Mouse (Mus musculus) CH12.LX (cell line): Measurements from ENCODE around the gene Sept1. TPM values are rescaled to one million over a fixed set of nuclear protein-coding genes. Genes with fewer than 3 reads are reported as not detected.

Experiments used
- DNase-seq: peaks from one replicate; pipeline ENCODE4 v3.0.0-alpha.2; 2013; ENCODE audit errors: extremely low read depth
- H3K27ac ChIP-seq: 2 replicates; pipeline ENCODE4 v1.5.1; 2012; ENCODE audit warnings: low read depth, mild to moderate bottlenecking, control low read depth, moderate library complexity; ENCODE audit not compliant: insufficient read depth
- H3K27me3 ChIP-seq: replicated peaks from 2 replicates; pipeline ENCODE3; 2012; ENCODE audit warnings: inconsistent platforms
- H3K36me3 ChIP-seq, 2 experiments: replicated peaks in 1 of 2; 2 replicates each; pipeline versions ENCODE3 to v1.6.1; 2012; ENCODE audit warnings: inconsistent platforms in 1 of 2, low read length in 1 of 2, mild to moderate bottlenecking in 1 of 2, mixed read lengths in 1 of 2, moderate library complexity in 1 of 2; ENCODE audit not compliant: control insufficient read depth in 1 of 2, insufficient read depth in 1 of 2
- H3K4me1 ChIP-seq, 2 experiments: 2 replicates each; pipeline ENCODE4 v1.6.1; 2012; ENCODE audit warnings: inconsistent platforms in 1 of 2, moderate library complexity in 1 of 2; ENCODE audit not compliant: insufficient read depth in 2 of 2, control insufficient read depth in 1 of 2
- H3K4me2 ChIP-seq: 2 replicates; pipeline ENCODE4 v1.6.1; 2012; ENCODE audit warnings: low read depth, mild to moderate bottlenecking, control low read depth; ENCODE audit not compliant: poor library complexity, insufficient read depth, severe bottlenecking
- H3K4me3 ChIP-seq, 3 experiments: fragments of 150-350 bp in 1 of 3; sonication (generic) in 1 of 3; replicated peaks in 1 of 3; 2 replicates each; pipeline versions ENCODE3 to v1.5.1; 2011 to 2012; ENCODE audit warnings: low read depth in 2 of 3, low read length in 2 of 3, mild to moderate bottlenecking in 2 of 3, moderate library complexity in 2 of 3, control low read depth in 1 of 3, improper control_type of control experiment in 1 of 3, inconsistent platforms in 1 of 3, mixed read lengths in 1 of 3; ENCODE audit not compliant: poor library complexity in 1 of 3
- H3K79me2 ChIP-seq: replicated peaks from 2 replicates; pipeline ENCODE4 v1.6.1; 2012; ENCODE audit warnings: mild to moderate bottlenecking, moderate library complexity; ENCODE audit not compliant: control insufficient read depth, poor library complexity, insufficient read depth, severe bottlenecking; ENCODE audit errors: extremely low read depth
- H3K9ac ChIP-seq: 2 replicates; pipeline ENCODE4 v1.6.1; 2012; ENCODE audit warnings: low read depth, mild to moderate bottlenecking, control low read depth, moderate library complexity; ENCODE audit not compliant: insufficient read depth
- H3K9me3 ChIP-seq: replicated peaks from 2 replicates; pipeline ENCODE3; 2012; ENCODE audit warnings: low read length, inconsistent platforms, mixed read lengths
- BHLHE40 ChIP-seq: IDR thresholded peaks from 2 replicates; pipeline ENCODE4 v1.6.1; 2011; ENCODE audit warnings: mild to moderate bottlenecking, low read depth, low read length, improper control_type of control experiment
- CHD1 ChIP-seq: IDR thresholded peaks from 2 replicates; pipeline ENCODE4 v1.6.1; 2012; ENCODE audit warnings: low read depth, low read length, improper control_type of control experiment, inconsistent platforms
- CHD2 ChIP-seq: IDR thresholded peaks from 2 replicates; pipeline ENCODE4 v1.6.1; 2011; ENCODE audit warnings: low read length, improper control_type of control experiment
- ELF1 ChIP-seq: IDR thresholded peaks from 2 replicates; pipeline ENCODE4 v1.6.1; 2014; ENCODE audit warnings: low read depth, mild to moderate bottlenecking, inconsistent platforms, low read length, improper control_type of control experiment
- ETS1 ChIP-seq: conservative IDR thresholded peaks from 2 replicates; pipeline ENCODE4 v1.6.1; 2012; ENCODE audit warnings: low read depth, mild to moderate bottlenecking, inconsistent platforms, low read length, improper control_type of control experiment, moderate library complexity
- GABPA ChIP-seq: IDR thresholded peaks from 2 replicates; pipeline ENCODE4 v1.6.1; 2012; ENCODE audit warnings: low read depth, low read length, improper control_type of control experiment, inconsistent platforms; ENCODE audit not compliant: insufficient replicate concordance
- HCFC1 ChIP-seq: IDR thresholded peaks from 2 replicates; pipeline ENCODE4 v1.6.1; 2012; ENCODE audit warnings: low read depth, mild to moderate bottlenecking, inconsistent platforms, low read length, improper control_type of control experiment
- JUN ChIP-seq: IDR thresholded peaks from 2 replicates; pipeline ENCODE4 v1.6.1; 2011; ENCODE audit warnings: low read depth, mild to moderate bottlenecking, low read length, improper control_type of control experiment, moderate library complexity; ENCODE audit not compliant: insufficient read depth
- KAT2A ChIP-seq: IDR thresholded peaks from 2 replicates; pipeline ENCODE4 v1.6.1; 2012; ENCODE audit warnings: low read length, improper control_type of control experiment, inconsistent platforms; ENCODE audit not compliant: insufficient replicate concordance
- MAFK ChIP-seq: IDR thresholded peaks from 2 replicates; pipeline ENCODE4 v1.6.1; 2011; ENCODE audit warnings: low read length, improper control_type of control experiment; ENCODE audit not compliant: insufficient replicate concordance
- MAX ChIP-seq: IDR thresholded peaks from 2 replicates; pipeline ENCODE4 v1.6.1; 2011; ENCODE audit warnings: low read length, improper control_type of control experiment
- MXI1 ChIP-seq: IDR thresholded peaks from 2 replicates; pipeline ENCODE4 v1.6.1; 2011; ENCODE audit warnings: mild to moderate bottlenecking, low read depth, low read length, improper control_type of control experiment
- MYC ChIP-seq: IDR thresholded peaks from 2 replicates; pipeline ENCODE4 v1.6.1; 2011; ENCODE audit warnings: low read depth, mild to moderate bottlenecking, improper control_type of control experiment, low read length
- NRF1 ChIP-seq: IDR thresholded peaks from 2 replicates; pipeline ENCODE4 v1.6.1; 2014; ENCODE audit warnings: low read depth, mild to moderate bottlenecking, inconsistent platforms, low read length, improper control_type of control experiment, moderate library complexity
- PAX5 ChIP-seq: IDR thresholded peaks from 2 replicates; pipeline ENCODE4 v1.6.1; 2012; ENCODE audit warnings: low read length, inconsistent platforms, mixed read lengths
- POLR2AphosphoS2 ChIP-seq: IDR thresholded peaks from 2 replicates; pipeline ENCODE4 v1.6.1; 2011; ENCODE audit warnings: low read depth, low read length, improper control_type of control experiment
- RAD21 ChIP-seq: IDR thresholded peaks from 2 replicates; pipeline ENCODE4 v1.6.1; 2011; ENCODE audit warnings: low read depth, mild to moderate bottlenecking, low read length, improper control_type of control experiment, moderate library complexity
- RCOR1 ChIP-seq: conservative IDR thresholded peaks from 2 replicates; pipeline ENCODE4 v1.6.1; 2012; ENCODE audit warnings: low read depth, mild to moderate bottlenecking, inconsistent platforms, low read length, improper control_type of control experiment
- SMC3 ChIP-seq: IDR thresholded peaks from 2 replicates; pipeline ENCODE4 v1.6.1; 2011; ENCODE audit warnings: low read depth, low read length, improper control_type of control experiment
- UBTF ChIP-seq: IDR thresholded peaks from 2 replicates; pipeline ENCODE4 v1.6.1; 2012; ENCODE audit warnings: low read depth, mild to moderate bottlenecking, inconsistent platforms, low read length, improper control_type of control experiment, moderate library complexity
- USF2 ChIP-seq: conservative IDR thresholded peaks from 2 replicates; pipeline ENCODE4 v1.6.1; 2011; ENCODE audit warnings: low read depth, low read length, improper control_type of control experiment
- ZKSCAN1 ChIP-seq: IDR thresholded peaks from 2 replicates; pipeline ENCODE4 v1.6.1; 2012; ENCODE audit warnings: low read depth, inconsistent platforms, low read length, improper control_type of control experiment, borderline replicate concordance
- ZMIZ1 ChIP-seq: IDR thresholded peaks from 2 replicates; pipeline ENCODE4 v1.6.1; 2012; ENCODE audit warnings: low read depth, mild to moderate bottlenecking, inconsistent platforms, low read length, improper control_type of control experiment
- ZNF384 ChIP-seq: IDR thresholded peaks from 2 replicates; pipeline ENCODE4 v1.6.1; 2012; ENCODE audit warnings: low read depth, low read length, improper control_type of control experiment, inconsistent platforms
- dilution Hi-C: fragments of 300-500 bp; cut with MboI; formaldehyde crosslinking; loops from 2 replicates; pipeline ENCODE4 v1.14.3; 2020; ENCODE audit warnings: low sequenced_read_pairs; ENCODE audit not compliant: extremely low pct_unique_long_range_greater_than_20kb, extremely low pct_ligation_motif_present
- in situ Hi-C: fragments of 300-500 bp; cut with MboI; formaldehyde crosslinking; loops from 3 replicates; pipeline ENCODE4 v1.14.3; 2019; ENCODE audit warnings: low sequenced_read_pairs, low pct_ligation_motif_present, low pct_unique_long_range_greater_than_20kb, mixed read lengths
- polyA plus RNA-seq: library from polyadenylated mRNA; unstranded; fragments of >175 nt; gene quantifications from 2 replicates; pipeline ENCODE4 v1.2.1, GENCODE M21; 2012; ENCODE audit warnings: low read depth; ENCODE audit not compliant: insufficient read length
- total RNA-seq, 2 experiments: library from RNA; depleted of rRNA; stranded (reverse); fragments of 300-350 nt in 1 of 2; fragments of >200 nt in 1 of 2; gene quantifications; 2 replicates each; pipeline ENCODE4 v1.2.3; 2012 to 2014

Gene Sept1
- total and polyA plus RNA-seq, 3 experiments, result 42.7 to 171 (median 92.3) TPM

DNA sequence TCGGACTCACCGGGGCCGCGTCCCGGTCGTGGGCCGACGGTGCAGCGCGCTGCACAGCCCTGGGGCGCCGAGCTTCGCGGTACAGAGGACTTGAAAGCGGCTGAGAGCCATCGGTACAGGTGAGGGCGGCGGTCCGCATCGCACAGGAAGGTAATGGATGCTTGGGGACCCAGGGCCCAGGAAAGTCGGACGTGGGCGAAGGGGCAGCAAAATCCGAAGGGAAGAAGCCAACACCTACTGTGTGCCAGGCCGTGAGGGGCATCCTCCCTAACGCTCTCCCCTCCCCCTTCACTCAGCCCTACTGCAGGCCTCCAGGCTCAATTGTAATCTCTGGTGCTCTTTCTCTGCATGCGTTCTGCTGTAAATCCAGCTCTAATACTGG lies 429 bp upstream of the Sept1 start:
- no peak for DNase-seq
- H3K4me3 ChIP-seq, result peak overlapping the region; percentile 94 to 98 (median 97)
- in situ Hi-C loops, result no loop called here
- H3K4me2 ChIP-seq, result peak overlapping the region; percentile 87
- TF ChIP-seq CHD2, result peak; percentile 6; the same call in 1 of the 2 replicates
- TF ChIP-seq ELF1, result no peak
- no peak for TF ChIP-seq RCOR1
- TF ChIP-seq SMC3, result no peak
- TF ChIP-seq KAT2A, result no peak
- 0 out of 2 replicates have a peak, but pooled peaks have one; percentile 8 for TF ChIP-seq UBTF
- TF ChIP-seq POLR2AphosphoS2, result no peak
- no peak for TF ChIP-seq USF2
- TF ChIP-seq MYC, result no peak
- no peak for TF ChIP-seq MXI1
- TF ChIP-seq ETS1, result no peak
- no peak for TF ChIP-seq PAX5
- TF ChIP-seq HCFC1, result no peak
- TF ChIP-seq ZKSCAN1, result peak; percentile 84
- TF ChIP-seq ZNF384, result no peak
- TF ChIP-seq JUN, result no peak
- TF ChIP-seq CHD1, result no peak
- no peak for TF ChIP-seq BHLHE40
- TF ChIP-seq MAX, result no peak
- TF ChIP-seq ZMIZ1, result no peak
- no peak for TF ChIP-seq RAD21
- H3K36me3 ChIP-seq, result peaks cover 34 to 63% of the 10 kb centered on the region in 2 experiments
- peak overlapping the region; percentile 61 for H3K9ac ChIP-seq
- dilution Hi-C loops, result no loop called here
- no peaks in the 10 kb centered on the region for H3K27me3 ChIP-seq
- peaks cover 6 to 48% of the 10 kb centered on the region in 2 experiments; a peak in 3 of 4 replicates for H3K4me1 ChIP-seq
- H3K9me3 ChIP-seq, result no peaks in the 10 kb centered on the region
- peak overlapping the region; percentile 44 for H3K27ac ChIP-seq
- H3K79me2 ChIP-seq, result peaks cover 31% of the 10 kb centered on the region

DNA sequence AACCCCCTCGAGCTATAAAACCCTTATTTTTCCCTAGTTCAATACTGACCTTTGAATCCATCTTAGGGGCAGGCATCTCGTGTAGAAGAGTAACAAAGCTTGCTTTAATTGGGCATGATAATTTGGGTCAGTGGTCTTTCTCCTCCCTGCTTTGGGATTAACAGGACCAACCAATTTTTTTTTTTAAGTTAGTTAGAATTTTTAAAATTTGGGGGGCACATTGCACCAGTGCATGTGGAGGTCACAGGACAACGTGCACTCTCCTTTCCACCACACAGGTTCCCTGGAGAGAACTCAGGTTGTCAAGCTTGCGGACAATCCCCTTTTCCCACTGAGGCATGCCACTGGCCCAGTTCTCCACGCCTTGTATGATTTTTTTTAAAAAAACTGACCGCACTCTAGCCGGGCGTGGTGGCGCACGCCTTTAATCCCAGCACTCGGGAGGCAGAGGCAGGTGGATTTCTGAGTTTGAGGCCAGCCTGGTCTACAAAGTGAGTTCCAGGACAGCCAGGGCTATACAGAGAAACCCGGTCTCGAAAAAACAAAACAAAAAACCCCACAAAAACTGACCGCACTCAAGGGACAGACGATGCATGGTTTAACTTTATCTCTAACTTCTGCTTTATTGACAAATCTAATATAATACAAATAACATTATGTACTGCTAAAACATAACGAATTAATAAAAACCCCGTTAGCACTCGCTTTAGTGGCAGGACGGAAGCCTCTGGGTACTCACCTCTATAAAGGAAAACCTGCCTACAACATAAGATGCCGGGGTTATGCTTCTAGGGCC lies 906 bp downstream of the Sept1 start:
- peak overlapping the region; percentile 67 for H3K4me2 ChIP-seq
- peaks cover 4 to 43% of the 10 kb centered on the region in 2 experiments; a peak in 3 of 4 replicates for H3K4me1 ChIP-seq
- peak overlapping the region; percentile 94 to 98 (median 97) for H3K4me3 ChIP-seq
- DNase-seq, result no peak
- H3K36me3 ChIP-seq, result peaks cover 22 to 50% of the 10 kb centered on the region in 2 experiments
- H3K9ac ChIP-seq, result peak overlapping the region; percentile 61
- dilution Hi-C loops, result no loop called here
- no peaks in the 10 kb centered on the region for H3K27me3 ChIP-seq
- H3K79me2 ChIP-seq, result peaks cover 31% of the 10 kb centered on the region
- in situ Hi-C loops, result no loop called here
- peak overlapping the region; percentile 34; the same call in 1 of the 2 replicates for H3K27ac ChIP-seq
- H3K9me3 ChIP-seq, result no peaks in the 10 kb centered on the region
- TF ChIP-seq ZNF384 (peak; percentile 44), USF2 (no peak), NRF1 (no peak), MAFK (no peak), GABPA (no peak)
